Mouse (Mus musculus) mesoderm, embryonic 11.5 days (tissue): ENCODE measurements around the gene Mrpl12.

Source experiments
- DNase-seq: peaks from one replicate; pipeline ENCODE4 v3.0.0-alpha.2; 2012; ENCODE audit warnings: low read depth, low spot score

Gene Mrpl12

GRCm38 (mm10) chr11:120484265-120484981 is at the start of gene Mrpl12:
Mrpl12 (plus strand) TSS chr11:120484613.
- peak; percentile 94 for DNase-seq

DNA sequence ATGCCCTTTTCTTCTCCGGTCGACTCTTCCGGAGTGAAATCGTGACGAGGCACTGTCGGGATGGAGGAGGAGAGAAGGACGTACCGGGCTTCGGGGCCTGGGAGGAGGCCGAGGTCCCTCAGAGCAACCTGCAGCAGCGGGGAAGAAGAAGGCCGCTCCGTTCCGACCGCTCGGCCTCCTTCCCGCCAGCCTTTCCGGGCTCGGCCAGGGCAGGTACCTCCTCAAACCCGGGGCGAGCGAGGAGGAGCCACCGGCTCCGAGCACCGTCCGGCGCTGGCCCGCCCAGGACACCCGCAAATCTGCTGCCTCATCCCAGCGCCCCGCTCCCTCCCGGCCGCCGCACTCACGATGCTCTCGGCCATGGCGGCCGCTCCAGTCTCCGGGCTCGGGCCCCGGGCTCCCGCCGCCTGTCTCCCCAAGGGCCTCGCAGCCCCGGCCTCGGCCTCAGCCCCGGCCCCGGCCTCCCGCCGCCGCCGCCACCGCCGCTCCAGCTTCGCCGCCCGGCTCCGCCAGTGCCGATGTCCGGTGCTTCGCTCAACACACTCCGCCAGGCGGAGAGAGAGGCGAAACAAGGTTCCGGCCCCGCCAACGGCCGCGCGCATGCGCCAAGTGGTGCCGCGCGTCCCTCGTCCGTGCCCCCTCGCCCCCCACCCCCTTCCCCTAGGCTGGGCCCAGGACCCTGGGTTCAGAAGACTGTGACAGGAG is 47.1 kb upstream of the Mrpl12 start, which contains the start of gene Nploc4:
Gene Nploc4 (minus strand): TSS at position 557 of the 705 bp plus-strand sequence.
- DNase-seq = peak; percentile 94

DNA sequence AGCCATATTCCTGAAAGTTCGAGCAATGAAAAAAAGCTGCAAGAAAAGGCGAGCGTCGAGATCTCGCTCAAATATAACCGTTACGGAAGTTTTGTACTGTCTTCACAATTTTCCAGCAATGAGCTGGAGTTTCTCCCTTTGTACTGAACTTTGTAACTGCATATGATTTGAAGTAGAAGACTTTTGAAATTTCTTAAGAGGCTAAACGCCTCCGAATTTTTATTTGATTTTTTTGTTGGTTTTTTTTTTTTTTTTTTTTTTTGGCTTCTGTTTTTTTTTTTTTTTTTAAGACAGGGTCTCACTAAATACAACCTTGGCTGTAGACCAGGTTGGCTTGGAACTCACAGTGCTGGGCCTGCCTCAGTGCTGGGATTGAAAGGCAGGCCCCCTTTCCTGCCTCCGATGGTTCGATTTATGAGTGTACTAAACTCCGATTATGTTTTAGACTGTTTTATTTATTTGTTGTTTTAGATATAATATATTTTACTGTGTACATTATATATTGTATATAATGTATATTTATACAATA is 46.5 kb upstream of the Mrpl12 start:
- no peak for DNase-seq

GRCm38 (mm10) chr11:120442344-120442743 is 42.1 kb upstream of the Mrpl12 start, which contains the start of gene Tspan10:
Tspan10 (plus strand) TSS chr11:120442644.
- no peak for DNase-seq

- DNase-seq = no peak
Measured at GRCm38 (mm10) chr11:120442765-120443280, 41.6 kb upstream of the Mrpl12 start.

DNA sequence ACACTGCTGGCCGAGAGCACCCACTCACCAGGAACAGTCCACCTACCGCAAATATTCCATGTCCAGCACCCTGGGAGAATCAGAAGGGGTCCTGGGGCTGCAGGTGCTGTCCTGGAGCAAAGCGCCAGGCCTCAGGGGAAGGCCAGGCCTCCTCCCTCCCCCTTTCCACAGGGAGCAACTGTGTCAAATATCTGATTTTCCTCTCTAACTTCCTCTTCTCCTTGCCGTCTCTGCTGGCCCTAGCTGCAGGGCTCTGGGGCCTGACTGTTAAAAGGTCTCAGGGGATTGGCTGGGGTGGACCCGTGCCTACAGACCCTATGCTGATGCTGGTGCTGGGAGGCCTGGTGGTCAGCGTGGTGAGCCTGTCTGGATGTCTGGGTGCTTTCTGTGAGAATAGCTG is 40.3 kb upstream of the Mrpl12 start:
- no peak for DNase-seq

- no peak for DNase-seq
Measured at GRCm38 (mm10) chr11:120445475-120445874, 38.9 kb upstream of the Mrpl12 start.

DNA sequence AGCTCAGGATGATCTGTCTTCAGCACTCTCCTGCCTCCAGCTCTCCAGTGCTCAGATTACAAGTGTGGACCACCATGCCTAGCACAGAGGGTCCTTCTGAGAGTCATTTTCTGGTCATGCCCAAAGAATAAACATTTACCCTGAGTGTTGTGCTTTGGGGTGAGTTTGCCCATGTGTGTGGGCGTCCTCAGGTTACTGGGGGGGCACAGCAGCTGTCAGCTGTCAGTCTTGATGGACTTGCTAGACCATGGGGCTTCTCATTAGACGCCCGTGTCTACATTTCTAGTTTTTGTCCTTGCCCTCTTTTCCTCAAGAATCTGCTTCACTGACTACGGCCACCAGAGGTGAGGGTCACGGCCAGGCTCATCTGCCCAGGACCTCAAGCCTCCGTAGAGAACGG is 37.2 kb upstream of the Mrpl12 start:
- DNase-seq = no peak

DNA sequence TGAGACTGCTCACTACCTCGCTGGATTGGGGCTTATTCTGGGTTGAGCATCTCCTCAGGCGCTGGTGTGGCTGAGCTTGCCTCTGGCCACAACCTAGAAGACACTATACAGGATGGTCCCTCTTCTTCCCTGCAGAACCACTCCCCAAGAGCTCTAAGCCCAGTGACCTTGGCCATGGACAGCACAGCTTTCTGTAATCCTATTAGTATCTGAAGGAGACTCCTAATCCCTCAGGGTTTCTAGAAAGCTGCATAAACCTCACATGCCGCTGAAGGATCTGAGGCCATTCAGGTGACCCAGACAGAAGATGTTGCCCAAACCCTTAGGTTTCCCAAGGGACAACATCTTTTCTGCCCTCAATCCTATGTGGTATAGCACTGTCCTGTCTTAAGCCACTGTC is 32.2 kb upstream of the Mrpl12 start:
- no peak for DNase-seq

DNA sequence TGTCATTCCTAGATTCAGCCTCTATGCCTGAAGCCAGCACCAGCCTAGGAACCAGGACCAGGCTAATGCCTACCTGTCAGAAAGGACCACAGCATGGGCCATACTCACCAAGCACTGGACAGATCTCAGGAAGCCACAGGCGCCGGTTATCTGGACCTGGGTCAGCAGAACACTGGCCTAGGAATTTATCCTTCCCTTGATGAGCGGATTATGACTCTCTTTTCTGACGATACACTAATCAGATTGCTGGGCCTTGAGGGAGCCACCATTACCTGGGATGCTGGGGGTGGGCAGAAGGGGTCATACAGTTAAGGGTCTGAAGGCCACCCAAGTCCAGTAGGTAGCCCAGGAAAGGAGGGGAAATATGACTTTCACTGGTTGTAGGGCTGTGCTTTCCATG is 31.1 kb upstream of the Mrpl12 start, which contains the start of gene Pde6g:
Gene Pde6g (minus strand): TSS at position 195 of the 400 bp plus-strand sequence.
- no peak for DNase-seq

- DNase-seq = no peak
Measured at GRCm38 (mm10) chr11:120454965-120455364, 29.4 kb upstream of the Mrpl12 start.

DNA sequence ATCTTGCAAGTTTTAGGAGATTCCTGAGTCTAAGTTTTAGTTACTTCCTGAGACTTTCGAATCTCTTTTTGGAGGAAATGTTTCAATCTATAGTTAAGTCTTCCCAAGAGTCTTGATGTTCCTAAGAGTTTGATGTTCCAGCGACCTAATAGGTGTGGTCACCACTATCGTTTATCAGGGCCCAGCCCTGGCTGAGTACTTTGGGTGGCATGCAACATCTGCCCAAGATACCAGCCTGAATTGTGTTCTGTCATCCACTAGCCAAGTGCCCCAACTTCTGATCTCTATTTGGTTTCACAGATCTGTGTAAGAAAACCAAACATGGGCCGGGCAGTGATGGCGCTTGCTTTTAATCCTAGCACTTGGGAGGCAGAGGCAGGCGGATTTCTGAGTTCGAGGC is 29.0 kb upstream of the Mrpl12 start:
- DNase-seq = no peak

GRCm38 (mm10) chr11:120457370-120457769 is 27.0 kb upstream of the Mrpl12 start:
- DNase-seq = no peak

GRCm38 (mm10) chr11:120457772-120458751 is 26.4 kb upstream of the Mrpl12 start, which contains the start of the genes Oxld1 and Ccdc137:
Oxld1 (minus strand) TSS chr11:120458068.
Ccdc137 (plus strand) TSS chr11:120458115.
- peak; percentile 85 for DNase-seq

DNA sequence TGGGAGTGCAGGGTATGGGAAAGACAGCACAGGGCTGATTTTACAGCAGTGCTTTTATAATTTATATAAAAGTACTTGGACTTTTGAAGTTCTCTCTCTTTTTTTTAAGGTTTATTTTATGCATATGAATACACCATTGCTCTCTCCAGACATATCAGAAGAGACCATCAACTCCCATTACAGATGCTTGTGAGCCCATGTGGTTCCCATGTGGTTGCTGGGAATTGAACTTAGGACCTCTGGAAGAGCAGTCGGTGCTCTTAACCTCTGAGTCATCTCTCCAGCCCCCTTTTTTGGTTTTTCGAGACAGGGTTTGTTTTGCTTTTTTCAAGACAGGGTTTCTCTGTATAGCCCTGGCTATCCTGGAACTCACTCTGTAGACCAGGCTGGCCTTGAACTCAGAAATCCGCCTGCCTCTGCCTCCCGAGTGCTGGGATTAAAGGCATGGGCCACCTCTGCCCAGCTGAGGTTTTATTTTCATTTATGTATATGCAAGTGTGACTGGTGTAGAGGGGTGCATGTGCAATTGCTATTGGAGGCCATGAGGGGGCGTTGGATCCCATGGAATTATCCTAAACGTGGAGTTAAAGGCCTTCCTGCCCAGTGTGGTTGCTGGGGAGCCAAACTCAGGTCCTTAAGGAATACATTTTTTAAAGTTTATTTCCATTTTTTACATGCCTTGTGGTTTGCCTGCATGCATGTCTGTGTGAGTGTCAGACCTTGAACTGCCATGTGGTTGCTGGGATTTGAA is 25.4 kb upstream of the Mrpl12 start:
- DNase-seq = peak; percentile 13

DNA sequence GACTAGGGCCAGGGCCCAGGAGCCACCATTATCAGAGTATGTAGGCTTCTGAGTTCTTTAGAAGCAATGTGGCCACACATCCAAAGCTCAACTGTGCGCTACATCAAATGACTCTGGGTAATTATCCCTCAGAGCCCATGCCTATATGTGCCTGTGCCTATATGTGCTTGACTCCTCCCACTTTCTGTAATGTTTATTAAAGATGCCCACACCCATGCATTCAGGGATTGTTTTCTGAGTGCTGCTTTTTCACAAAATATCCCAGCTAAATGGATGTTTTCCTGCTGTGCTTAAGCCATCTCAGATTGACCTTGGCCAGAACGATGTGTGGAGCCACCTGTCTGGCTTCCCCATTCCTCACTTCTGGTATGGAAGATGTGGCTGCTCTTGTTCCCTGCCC is 20.9 kb upstream of the Mrpl12 start:
- no peak for DNase-seq

DNA sequence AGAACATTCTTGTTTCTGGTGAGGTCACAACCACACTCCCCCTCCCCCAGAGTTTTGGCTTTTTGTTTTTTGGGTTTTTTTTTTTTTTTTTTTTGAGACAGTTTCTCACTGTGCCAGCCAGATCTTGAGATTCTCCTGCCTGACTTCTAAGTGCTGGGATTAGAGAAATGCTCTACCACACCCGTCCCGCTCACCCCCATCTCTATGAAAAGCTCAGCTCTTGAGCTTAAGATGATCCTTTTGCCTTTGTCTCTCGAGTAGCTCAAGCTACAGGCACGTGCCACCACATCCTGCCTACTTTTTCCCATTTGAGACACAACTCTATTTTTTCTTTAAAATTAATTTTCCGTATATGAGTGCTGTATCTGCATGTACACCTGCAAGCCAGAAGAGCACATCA is 20.0 kb upstream of the Mrpl12 start:
- DNase-seq = no peak

DNA sequence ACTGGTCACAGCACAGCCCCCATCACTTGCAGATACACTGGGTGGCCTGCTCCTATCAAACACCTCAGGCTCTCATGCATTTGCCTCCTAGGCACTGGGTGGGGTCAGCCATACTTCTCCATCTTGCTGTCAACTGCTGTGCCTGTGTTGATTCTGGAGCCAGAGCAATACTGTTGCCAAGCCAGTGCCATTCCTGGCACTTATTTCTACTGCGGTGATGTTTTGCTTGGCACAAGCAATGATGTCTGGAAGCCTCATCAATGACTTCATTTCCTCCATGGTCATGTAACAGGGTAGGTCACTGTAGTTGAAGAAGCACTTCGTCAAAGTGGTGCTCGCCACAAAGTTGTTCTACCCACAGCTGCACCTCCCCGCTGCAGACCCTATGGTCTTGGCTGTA is 18.9 kb upstream of the Mrpl12 start:
- no peak for DNase-seq

GRCm38 (mm10) chr11:120467051-120467735 is 17.2 kb upstream of the Mrpl12 start, which contains the start of gene Arl16:
Arl16 (minus strand) TSS chr11:120467607.
- peak; percentile 99 for DNase-seq

DNA sequence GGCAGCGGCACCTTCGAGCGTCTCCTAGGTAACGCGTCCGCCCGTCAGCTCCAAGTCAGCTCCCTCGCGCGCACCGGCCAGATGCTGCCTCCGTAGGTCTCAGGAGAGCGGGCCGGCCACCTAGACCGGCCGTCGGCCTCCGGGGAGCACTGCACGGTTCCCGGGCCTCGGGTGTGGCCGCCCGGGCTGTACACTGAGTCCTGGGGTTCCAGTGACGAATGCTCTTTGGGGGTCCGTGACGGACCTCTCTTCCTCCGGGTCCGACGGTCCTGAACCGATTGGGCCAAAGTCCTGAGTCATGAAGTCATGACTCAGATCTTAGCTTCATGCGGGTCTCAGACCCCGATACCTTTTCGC is 16.7 kb upstream of the Mrpl12 start:
- DNase-seq = no peak
